Mouse (Mus musculus) lung, postnatal 0 days (tissue): Measurements from ENCODE around the gene Ptpro. TPM values are rescaled to one million over a fixed set of nuclear protein-coding genes. Genes with fewer than 3 reads are reported as not detected.

Source experiments
- ATAC-seq: fragments of 200-750 bp; cut with Nextera tagmentation; 2 replicates; pipeline ENCODE4 v1.8.0; 2017; ENCODE audit warnings: moderate library complexity
- DNase-seq: peaks from one replicate; pipeline ENCODE4 v3.0.0-alpha.2; 2016; ENCODE audit warnings: low spot score
- H3K27ac ChIP-seq: fragments of 300-500 bp; sonication (generic); 2 replicates; pipeline ENCODE4 v1.5.1; 2014; ENCODE audit warnings: antibody characterized with exemption, mild to moderate bottlenecking, low read length, mixed read lengths
- H3K27me3 ChIP-seq: fragments of 300-500 bp; sonication (generic); replicated peaks from 2 replicates; pipeline ENCODE4 v1.6.1; 2014; ENCODE audit warnings: low read length, mixed read lengths; ENCODE audit not compliant: insufficient read depth
- H3K36me3 ChIP-seq: fragments of 300-500 bp; sonication (generic); 2 replicates; pipeline ENCODE4 v1.6.1; 2014; ENCODE audit warnings: low read length, mixed read lengths; ENCODE audit not compliant: insufficient read depth
- H3K4me1 ChIP-seq: fragments of 300-500 bp; sonication (generic); 2 replicates; pipeline ENCODE4 v1.6.1; 2014; ENCODE audit warnings: antibody characterized with exemption, low read depth, low read length, mixed read lengths; ENCODE audit not compliant: insufficient read depth
- H3K4me2 ChIP-seq: fragments of 300-500 bp; sonication (generic); replicated peaks from 2 replicates; pipeline ENCODE4 v1.6.1; 2014; ENCODE audit warnings: low read depth, mild to moderate bottlenecking, low read length, moderate library complexity, mixed read lengths
- H3K4me3 ChIP-seq: fragments of 300-500 bp; sonication (generic); 2 replicates; pipeline ENCODE4 v1.5.1; 2014; ENCODE audit warnings: low read depth, low read length
- H3K9ac ChIP-seq: fragments of 300-500 bp; sonication (generic); replicated peaks from 2 replicates; pipeline ENCODE4 v1.6.1; 2014; ENCODE audit warnings: low read depth, mild to moderate bottlenecking
- H3K9me3 ChIP-seq: fragments of 300-500 bp; sonication (generic); 2 replicates; pipeline ENCODE4 v1.6.1; 2016; ENCODE audit warnings: low read length, mixed read lengths
- CTCF ChIP-seq: IDR thresholded peaks from 2 replicates; pipeline ENCODE4 v1.5.1; 2016; ENCODE audit warnings: antibody characterized with exemption, mild to moderate bottlenecking
- EP300 ChIP-seq: IDR thresholded peaks from 2 replicates; pipeline ENCODE4 v1.6.1; 2016; ENCODE audit warnings: antibody characterized with exemption, mild to moderate bottlenecking, control low read depth
- WGBS: fragments of 180-500 bp; shearing (Covaris S2); extraction: QIAGEN DNeasy Blood & Tissue Kit; methylation state at CpG from one replicate; pipeline ENCODE4 v1.1.7; 2014; 5-methylcytosine and 5-hydroxymethylcytosine counted together
- polyA plus RNA-seq: library from polyadenylated mRNA; unstranded; fragments of >200 nt; fragmentation: Nextera tagmentation; extraction: Ambion mirVana; gene quantifications from 2 replicates; pipeline ENCODE4 v1.2.1, GENCODE M21; 2015

Gene Ptpro
- polyA plus RNA-seq, 1 experiment from 2014 or later, result 1.6 TPM

- Histone ChIP-seq H3K9me3 (no peaks in the 10 kb centered on the region), H3K27ac (no peak overlapping the region), H3K4me2 (no peak overlapping the region), H3K4me3 (no peak overlapping the region), H3K36me3 (no peaks in the 10 kb centered on the region), H3K27me3 (no peaks in the 10 kb centered on the region), H3K4me1 (no peaks in the 10 kb centered on the region), H3K9ac (no peak overlapping the region)
- TF ChIP-seq CTCF (peak; percentile 96), EP300 (no peak)
- ATAC-seq, result peak; percentile 82
- peak; percentile 90 for DNase-seq
- WGBS, result 14% methylated on average over 10 of the region's 10 CpGs
These were observed 203.5 kb downstream of the Ptpro start for GRCm38 (mm10) chr6:137455537-137456041.

GRCm38 (mm10) chr6:137456064-137456463, 203.9 kb downstream of the Ptpro start:
- H3K4me1 ChIP-seq, result no peaks in the 10 kb centered on the region
- H3K4me2 ChIP-seq, result no peak overlapping the region
- H3K36me3 ChIP-seq, result no peaks in the 10 kb centered on the region

GRCm38 (mm10) chr6:137457210-137457609, 205.1 kb downstream of the Ptpro start:
- 15% methylated on average over 7 of the region's 7 CpGs for WGBS
- no peak overlapping the region for H3K27ac ChIP-seq
- DNase-seq, result no peak
- no peaks in the 10 kb centered on the region for H3K36me3 ChIP-seq
- no peaks in the 10 kb centered on the region for H3K27me3 ChIP-seq
- no peaks in the 10 kb centered on the region for H3K4me1 ChIP-seq
- no peak overlapping the region for H3K9ac ChIP-seq
- no peak overlapping the region for H3K4me3 ChIP-seq
- ATAC-seq, result no peak
- no peaks in the 10 kb centered on the region for H3K9me3 ChIP-seq
- H3K4me2 ChIP-seq, result no peak overlapping the region
- TF ChIP-seq EP300 (peak; percentile 57), CTCF (no peak)

More at GRCm38 (mm10) chr6:137456064-137456463, 203.9 kb downstream of the Ptpro start:
- H3K9me3 ChIP-seq, result no peaks in the 10 kb centered on the region
- H3K27ac ChIP-seq, result no peak overlapping the region
- H3K27me3 ChIP-seq, result no peaks in the 10 kb centered on the region
- TF ChIP-seq EP300 (no peak), CTCF (no peak)
- H3K9ac ChIP-seq, result no peak overlapping the region
- 37% methylated on average over 7 of the region's 7 CpGs for WGBS
- H3K4me3 ChIP-seq, result no peak overlapping the region
- ATAC-seq, result peak; percentile 12; the same call in 1 of the 2 replicates
- no peak for DNase-seq

GRCm38 (mm10) chr6:137458136-137458535, 206.0 kb downstream of the Ptpro start:
- no peaks in the 10 kb centered on the region for H3K9me3 ChIP-seq
- TF ChIP-seq EP300, result no peak
- TF ChIP-seq CTCF, result no peak
- DNase-seq (no peak), ATAC-seq (no peak)
- H3K4me3 ChIP-seq, result no peak overlapping the region
- H3K36me3 ChIP-seq, result no peaks in the 10 kb centered on the region
- 63% methylated on average over 7 of the region's 7 CpGs for WGBS
- H3K4me2 ChIP-seq, result no peak overlapping the region
- no peaks in the 10 kb centered on the region for H3K27me3 ChIP-seq
- H3K4me1 ChIP-seq, result no peaks in the 10 kb centered on the region
- no peak overlapping the region for H3K27ac ChIP-seq
- H3K9ac ChIP-seq, result no peak overlapping the region

GRCm38 (mm10) chr6:137463771-137464170, 211.7 kb downstream of the Ptpro start:
- no peak for DNase-seq
- Histone ChIP-seq H3K27me3 (no peaks in the 10 kb centered on the region), H3K36me3 (no peaks in the 10 kb centered on the region), H3K4me3 (no peak overlapping the region), H3K27ac (no peak overlapping the region), H3K9me3 (no peaks in the 10 kb centered on the region), H3K4me2 (no peak overlapping the region), H3K9ac (no peak overlapping the region), H3K4me1 (no peaks in the 10 kb centered on the region)
- ATAC-seq, result no peak
- TF ChIP-seq EP300, result no peak
- no peak for TF ChIP-seq CTCF
- WGBS, result 83% methylated on average over 5 of the region's 5 CpGs

GRCm38 (mm10) chr6:137465253-137465652, 213.1 kb downstream of the Ptpro start:
- Histone ChIP-seq H3K4me2 (no peak overlapping the region), H3K9ac (no peak overlapping the region), H3K4me1 (no peaks in the 10 kb centered on the region; the same call in 1 of the 2 replicates), H3K27me3 (no peaks in the 10 kb centered on the region), H3K27ac (no peak overlapping the region), H3K4me3 (no peak overlapping the region), H3K36me3 (no peaks in the 10 kb centered on the region), H3K9me3 (no peaks in the 10 kb centered on the region)
- 8% methylated on average over 2 of the region's 2 CpGs for WGBS
- TF ChIP-seq EP300 (peak; percentile 45; the same call in 1 of the 2 replicates), CTCF (no peak)
- DNase-seq (peak; percentile 79), ATAC-seq (peak; percentile 84)

- Histone ChIP-seq H3K27ac (no peak overlapping the region), H3K27me3 (no peaks in the 10 kb centered on the region), H3K4me3 (no peak overlapping the region), H3K4me1 (no peaks in the 10 kb centered on the region; the same call in 1 of the 2 replicates), H3K9ac (no peak overlapping the region), H3K9me3 (no peaks in the 10 kb centered on the region), H3K4me2 (no peak overlapping the region), H3K36me3 (no peaks in the 10 kb centered on the region)
- no peak for TF ChIP-seq CTCF
- no peak for TF ChIP-seq EP300
- no peak for ATAC-seq
- 75% methylated on average over 2 of the region's 2 CpGs for WGBS
- no peak for DNase-seq
These were observed 214.1 kb downstream of the Ptpro start for GRCm38 (mm10) chr6:137466256-137466655.
